Mouse (Mus musculus) T-cell, adult 66 days (primary cell): ENCODE measurements around the gene Ctnnd1. TPM values are rescaled to one million over a fixed set of nuclear protein-coding genes. Genes with fewer than 3 reads are reported as not detected.

Source experiments
- total RNA-seq, 2 experiments: library from RNA; stranded (reverse); gene quantifications; 3 replicates in 1 of 2; 4 replicates in 1 of 2; pipeline ENCODE4 v1.2.4; 2023

Ctnnd1 gene
- total RNA-seq = 1 to 10 TPM; 1.4 to 2.3 TPM

GRCm38 (mm10) chr2:84650464-84651195, at the start of gene Ctnnd1:
Ctnnd1 (minus strand) TSS chr2:84650765.

GRCm38 (mm10) chr2:84679016-84679415, 28.5 kb upstream of the Ctnnd1 start, which contains the start of gene Tmx2:
Tmx2 (minus strand) TSS chr2:84679140.

GRCm38 (mm10) chr2:84677968-84678880, 27.7 kb upstream of the Ctnnd1 start, which contains the start of the genes Gm28635 and Med19:
Gm28635 (minus strand) TSS chr2:84678041.
Med19 (plus strand) TSS chr2:84678402.

GRCm38 (mm10) chr2:84670569-84670933, 20.0 kb upstream of the Ctnnd1 start, which contains the start of gene Selenoh:
Selenoh (minus strand) TSS chr2:84670770.

GRCm38 (mm10) chr2:84658806-84659205, 8.2 kb upstream of the Ctnnd1 start, which contains the start of gene Btbd18:
Btbd18 (plus strand) TSS chr2:84659079.

Other genes starting within 250 kb of the Ctnnd1 start
- gene Calcrl, start 225.4 kb downstream of the Ctnnd1 start, total RNA-seq = 10 to 100 TPM; 24.3 to 26.3 TPM
- 1 to 10 TPM; 6.2 to 9.5 TPM for gene Tfpi, start 174.0 kb downstream of the Ctnnd1 start, total RNA-seq
- gene Btbd18, start 8.3 kb upstream of the Ctnnd1 start, total RNA-seq = not detected
- gene Selenoh, start 20.0 kb upstream of the Ctnnd1 start, total RNA-seq = 10 to 100 TPM; 43.5 to 54.2 TPM
- gene Gm28635, start 27.3 kb upstream of the Ctnnd1 start, total RNA-seq = not detected
- gene Med19, start 27.6 kb upstream of the Ctnnd1 start, total RNA-seq = 10 to 100 TPM; 16.4 to 18.7 TPM
- 10 to 100 TPM; 39.3 to 46.5 TPM for gene Tmx2, start 28.4 kb upstream of the Ctnnd1 start, total RNA-seq
- 10 to 100 TPM; 53.5 to 55.2 TPM for gene Zdhhc5, start 64.4 kb upstream of the Ctnnd1 start, total RNA-seq
- 10 to 100 TPM; 26.6 to 32.2 TPM for gene Clp1, start 76.6 kb upstream of the Ctnnd1 start, total RNA-seq
- gene Ypel4, start 83.3 kb upstream of the Ctnnd1 start, total RNA-seq = under 1 TPM in 1 of 2 experiments, not detected in 1; 0.74 TPM
- gene Gm19426, start 92.9 kb upstream of the Ctnnd1 start, total RNA-seq = not detected
- gene Serping1, start 124.7 kb upstream of the Ctnnd1 start, total RNA-seq = under 1 TPM in 1 of 2 experiments, not detected in 1; 0.33 TPM
- 1 to 10 TPM; 3.6 to 3.9 TPM for gene Ube2l6, start 148.1 kb upstream of the Ctnnd1 start, total RNA-seq
- not detected for gene Smtnl1, start 171.9 kb upstream of the Ctnnd1 start, total RNA-seq
- gene Timm10, start 176.2 kb upstream of the Ctnnd1 start, total RNA-seq = 10 to 100 TPM in 1 of 2 experiments, 1 to 10 TPM in 1; 8.7 to 16.9 TPM
- 1 to 10 TPM; 1.3 to 1.4 TPM for gene Slc43a1, start 188.1 kb upstream of the Ctnnd1 start, total RNA-seq
- gene Rtn4rl2, start 235.9 kb upstream of the Ctnnd1 start, total RNA-seq = not detected